Mouse (Mus musculus): Measurements from ENCODE around the gene Slc51b. TPM values are rescaled to one million over a fixed set of nuclear protein-coding genes. Genes with fewer than 3 reads are reported as not detected.
A peak's percentile ranks its signal among the peaks of the same experiment; 100 is the strongest.

The Slc51b gene
- 6.4 and 8.1 TPM in 2 replicates for polyA plus RNA-seq (2015; fragmentation: Nextera tagmentation; extraction: Ambion mirVana)

DNA sequence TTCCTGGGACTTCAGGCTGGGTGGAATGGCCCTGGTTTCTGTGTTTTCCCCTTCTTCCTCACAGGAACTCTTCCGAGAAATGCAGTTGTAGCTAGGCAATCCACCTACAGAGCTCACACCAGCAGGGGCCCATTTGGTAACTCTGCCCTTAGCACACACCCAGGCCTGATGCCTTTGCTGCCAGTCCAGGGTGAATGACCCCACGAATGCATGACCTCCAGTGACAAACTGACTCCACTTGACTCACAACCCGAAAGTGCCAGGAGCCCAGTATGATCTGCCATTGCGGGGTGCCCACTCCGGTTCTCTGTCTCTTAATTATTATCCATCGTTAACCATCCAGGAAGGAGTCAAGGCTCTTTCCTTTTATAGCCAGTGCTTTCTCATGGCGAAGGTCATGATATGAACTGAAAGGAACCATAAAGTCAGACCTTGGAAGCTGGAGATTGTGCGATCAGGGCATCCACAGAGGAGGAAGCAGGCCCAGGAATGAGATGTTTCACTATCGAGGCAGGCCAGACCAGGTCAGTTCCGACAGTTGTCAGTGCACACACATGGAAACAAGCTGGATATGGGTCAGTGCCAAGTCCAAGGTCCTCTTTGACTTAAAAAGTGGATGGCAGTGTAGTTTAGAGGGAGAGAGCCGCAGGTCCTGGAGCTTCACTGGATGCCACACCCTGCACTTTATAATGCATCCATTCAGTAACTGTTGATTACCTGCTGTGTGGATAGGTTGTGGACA, at the start of gene Slc51b:
TSS of gene Slc51b (minus strand) at position 196 of the 742 bp plus-strand sequence.
- H3K4me1 ChIP-seq (ENCODE audit: insufficient read depth, low read length), result 0 out of 2 replicates have a peak, but pooled peaks cover 3% of the 10 kb centered on the region

DNA sequence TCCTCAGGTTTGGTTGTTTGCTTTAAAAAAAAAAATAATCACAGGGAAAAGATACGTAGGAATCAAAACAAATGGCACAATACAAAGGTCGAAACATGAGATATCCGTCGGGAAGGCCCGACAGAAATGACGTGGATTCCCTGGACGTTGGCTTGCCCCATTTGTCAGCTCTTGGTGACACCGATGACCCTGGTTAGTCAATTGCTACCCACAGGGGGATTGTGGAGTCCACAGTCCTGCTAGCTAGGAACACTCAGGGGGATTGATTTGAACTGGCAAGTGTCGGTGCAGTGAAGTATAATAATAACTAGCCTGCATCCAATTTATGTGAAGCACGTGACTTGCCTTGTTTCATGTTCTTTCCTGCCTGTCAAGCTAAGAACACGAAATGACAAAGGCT, 44.9 kb upstream of the Slc51b start:
- peaks cover 20% of the 10 kb centered on the region for H3K36me3 ChIP-seq (ENCODE audit: insufficient read depth, low read length)

More for the DNA sequence above, at the start of gene Slc51b:
- Histone ChIP-seq H3K27ac (ENCODE audit: low read length) (peak within 1 kb of the TSS; percentile 44; the same call in 1 of the 2 replicates), H3K9ac (replicated peaks; ENCODE audit: low read length) (no peak within 1 kb of the TSS), H3K4me3 (ENCODE audit: low read length) (no peak within 1 kb of the TSS), H3K9me3 (ENCODE audit: low read length) (no peaks in the 10 kb centered on the region), H3K4me2 (replicated peaks; ENCODE audit: low read depth, low read length) (no peak within 1 kb of the TSS), H3K36me3 (ENCODE audit: insufficient read depth, low read length) (no peaks in the 10 kb centered on the region), H3K27me3 (ENCODE audit: insufficient read depth, low read length) (no peaks in the 10 kb centered on the region)
- ATAC-seq (ENCODE audit: low FRiP score, low TSS enrichment), result no peak
- 69% methylated on average over 11 of the region's 11 CpGs for WGBS

DNA sequence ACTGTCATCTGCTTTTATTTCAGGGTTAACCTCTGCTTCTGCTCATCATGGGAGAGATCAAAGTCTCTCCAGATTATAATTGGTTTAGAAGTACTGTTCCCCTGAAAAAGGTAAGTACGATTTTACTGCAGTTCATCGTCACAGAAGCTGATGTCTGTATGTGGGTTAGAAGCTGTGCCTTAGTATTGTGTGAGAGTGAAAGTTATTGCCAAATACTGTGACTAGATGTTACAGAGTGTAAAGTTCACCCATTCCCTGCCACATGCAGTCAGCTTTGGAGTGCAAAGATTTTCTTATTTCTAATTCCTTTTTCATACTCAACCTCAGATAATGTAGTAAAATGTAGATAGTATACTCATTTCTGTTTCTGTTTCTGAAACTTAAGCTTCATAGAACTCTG, 42.5 kb upstream of the Slc51b start:
- Histone ChIP-seq H3K4me3 (ENCODE audit: low read length) (no peak overlapping the region), H3K27ac (ENCODE audit: low read length) (no peak overlapping the region), H3K9me3 (ENCODE audit: low read length) (no peaks in the 10 kb centered on the region), H3K4me1 (ENCODE audit: insufficient read depth, low read length) (peaks cover 18% of the 10 kb centered on the region), H3K9ac (replicated peaks; ENCODE audit: low read length) (no peak overlapping the region), H3K4me2 (replicated peaks; ENCODE audit: low read depth, low read length) (no peak overlapping the region), H3K27me3 (ENCODE audit: insufficient read depth, low read length) (no peaks in the 10 kb centered on the region), H3K36me3 (ENCODE audit: insufficient read depth, low read length) (peaks cover 16% of the 10 kb centered on the region)
- 89% methylated on average over 2 of the region's 2 CpGs for WGBS
- no peak for ATAC-seq (ENCODE audit: low FRiP score, low TSS enrichment)

More for the DNA sequence above, 44.9 kb upstream of the Slc51b start:
- Histone ChIP-seq H3K4me2 (replicated peaks; ENCODE audit: low read depth, low read length) (no peak overlapping the region), H3K9me3 (ENCODE audit: low read length) (no peaks in the 10 kb centered on the region), H3K4me3 (ENCODE audit: low read length) (no peak overlapping the region), H3K27me3 (ENCODE audit: insufficient read depth, low read length) (no peaks in the 10 kb centered on the region), H3K4me1 (ENCODE audit: insufficient read depth, low read length) (0 out of 2 replicates have a peak, but pooled peaks cover under 1% of the 10 kb centered on the region), H3K27ac (ENCODE audit: low read length) (no peak overlapping the region), H3K9ac (replicated peaks; ENCODE audit: low read length) (no peak overlapping the region)
- ATAC-seq (ENCODE audit: low FRiP score, low TSS enrichment), result no peak
- 38% methylated on average over 11 of the region's 11 CpGs for WGBS

DNA sequence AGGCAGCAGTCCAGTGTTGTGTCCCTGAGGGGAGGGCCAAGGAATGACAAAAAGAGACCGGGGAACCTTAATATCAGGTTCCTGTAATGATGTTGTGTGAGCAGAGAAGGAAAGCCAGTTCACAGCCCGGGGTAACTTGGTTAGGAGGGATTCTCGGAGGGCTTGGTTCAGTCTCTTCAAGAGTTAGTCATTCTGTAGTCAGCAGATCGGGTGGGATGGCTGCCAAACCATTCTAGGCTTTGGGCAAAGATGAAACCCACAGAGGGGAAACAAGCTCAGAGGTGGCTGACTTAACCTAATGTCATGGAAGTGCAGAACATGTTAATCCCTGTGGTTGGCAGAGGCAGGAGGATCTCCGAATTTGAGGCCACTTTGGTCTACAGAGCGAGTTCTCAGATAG, 41.4 kb upstream of the Slc51b start:
- Histone ChIP-seq H3K9ac (replicated peaks; ENCODE audit: low read length) (no peak overlapping the region), H3K36me3 (ENCODE audit: insufficient read depth, low read length) (peaks cover 10% of the 10 kb centered on the region), H3K9me3 (ENCODE audit: low read length) (no peaks in the 10 kb centered on the region), H3K27ac (ENCODE audit: low read length) (no peak overlapping the region), H3K4me2 (replicated peaks; ENCODE audit: low read depth, low read length) (no peak overlapping the region), H3K4me3 (ENCODE audit: low read length) (no peak overlapping the region), H3K27me3 (ENCODE audit: insufficient read depth, low read length) (no peaks in the 10 kb centered on the region), H3K4me1 (ENCODE audit: insufficient read depth, low read length) (peaks cover 21% of the 10 kb centered on the region)
- no peak for ATAC-seq (ENCODE audit: low FRiP score, low TSS enrichment)
- 92% methylated on average over 6 of the region's 6 CpGs for WGBS

DNA sequence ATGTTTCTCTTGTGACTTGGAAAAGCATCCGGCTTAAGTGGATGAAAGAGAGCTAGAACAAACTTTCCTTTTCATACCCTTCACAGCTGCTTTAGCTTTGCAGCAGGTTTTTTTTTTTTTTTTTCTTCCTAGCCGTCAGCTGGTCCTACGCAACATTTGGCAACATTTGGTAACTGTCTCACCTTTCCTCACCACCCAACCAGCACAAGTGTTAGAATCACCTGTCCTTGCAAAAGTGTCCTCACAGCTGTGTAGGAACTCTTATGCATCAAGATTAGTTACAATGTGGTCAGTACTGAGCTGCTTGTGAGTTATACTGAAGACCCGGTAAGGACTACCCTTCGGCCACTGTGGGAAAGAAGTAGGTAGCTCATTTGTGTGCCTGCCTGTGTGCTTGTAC, 39.8 kb upstream of the Slc51b start:
- Histone ChIP-seq H3K4me3 (ENCODE audit: low read length) (no peak overlapping the region), H3K9me3 (ENCODE audit: low read length) (no peaks in the 10 kb centered on the region), H3K27ac (ENCODE audit: low read length) (no peak overlapping the region), H3K36me3 (ENCODE audit: insufficient read depth, low read length) (peaks cover 10% of the 10 kb centered on the region), H3K27me3 (ENCODE audit: insufficient read depth, low read length) (no peaks in the 10 kb centered on the region), H3K9ac (replicated peaks; ENCODE audit: low read length) (no peak overlapping the region), H3K4me2 (replicated peaks; ENCODE audit: low read depth, low read length) (no peak overlapping the region), H3K4me1 (ENCODE audit: insufficient read depth, low read length) (peaks cover 21% of the 10 kb centered on the region)
- no peak for ATAC-seq (ENCODE audit: low FRiP score, low TSS enrichment)
- 82% methylated on average over 5 of the region's 5 CpGs for WGBS

DNA sequence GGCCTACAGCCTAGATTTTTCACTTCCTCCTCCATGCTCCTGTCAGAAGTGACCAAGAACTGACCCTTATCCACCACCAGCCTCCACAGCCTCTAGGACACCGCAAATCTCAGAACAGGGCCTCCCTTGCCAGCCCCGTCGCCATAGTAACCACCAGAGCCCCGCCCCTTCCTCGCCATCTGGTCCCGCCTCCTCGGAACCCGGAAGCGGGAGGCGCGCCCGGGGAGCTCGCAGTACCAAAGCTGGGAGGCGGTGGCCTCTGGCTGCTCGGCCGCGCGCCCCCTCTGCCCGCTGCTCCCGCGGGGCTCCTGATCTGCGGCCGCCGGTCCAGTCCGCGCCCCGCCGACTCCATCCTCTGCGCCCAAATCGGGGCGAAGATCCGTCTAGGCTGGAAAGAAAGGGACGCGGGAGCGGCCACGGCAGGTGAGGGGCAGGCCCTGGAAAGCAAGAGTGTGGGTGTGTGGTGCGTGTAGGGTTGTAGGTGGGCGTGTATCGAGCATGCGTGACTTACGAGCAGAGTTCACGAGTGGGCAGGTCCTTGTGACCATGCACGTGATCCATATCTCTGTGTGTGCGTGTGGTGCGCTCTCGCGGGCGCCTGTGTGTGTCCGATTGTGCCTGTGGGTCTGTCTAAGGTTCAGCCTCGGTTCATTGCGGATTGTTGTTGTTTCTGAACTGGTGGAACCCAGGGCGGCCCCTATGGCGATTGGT, 38.1 kb upstream of the Slc51b start, which contains the start of gene Spg21:
TSS of gene Spg21 (plus strand) at position 216 of the 711 bp plus-strand sequence.
- Histone ChIP-seq H3K27me3 (ENCODE audit: insufficient read depth, low read length) (no peaks in the 10 kb centered on the region), H3K4me3 (ENCODE audit: low read length) (peak within 1 kb of the TSS; percentile 86), H3K9me3 (ENCODE audit: low read length) (no peaks in the 10 kb centered on the region), H3K4me1 (ENCODE audit: insufficient read depth, low read length) (peaks cover 21% of the 10 kb centered on the region), H3K27ac (ENCODE audit: low read length) (peak within 1 kb of the TSS; percentile 91), H3K4me2 (replicated peaks; ENCODE audit: low read depth, low read length) (peak within 1 kb of the TSS; percentile 72), H3K36me3 (ENCODE audit: insufficient read depth, low read length) (peaks cover 8% of the 10 kb centered on the region), H3K9ac (replicated peaks; ENCODE audit: low read length) (peak within 1 kb of the TSS; percentile 88)
- peak; percentile 96 for ATAC-seq (ENCODE audit: low FRiP score, low TSS enrichment)
- WGBS, result under 1% methylated on average over 53 of the region's 53 CpGs

DNA sequence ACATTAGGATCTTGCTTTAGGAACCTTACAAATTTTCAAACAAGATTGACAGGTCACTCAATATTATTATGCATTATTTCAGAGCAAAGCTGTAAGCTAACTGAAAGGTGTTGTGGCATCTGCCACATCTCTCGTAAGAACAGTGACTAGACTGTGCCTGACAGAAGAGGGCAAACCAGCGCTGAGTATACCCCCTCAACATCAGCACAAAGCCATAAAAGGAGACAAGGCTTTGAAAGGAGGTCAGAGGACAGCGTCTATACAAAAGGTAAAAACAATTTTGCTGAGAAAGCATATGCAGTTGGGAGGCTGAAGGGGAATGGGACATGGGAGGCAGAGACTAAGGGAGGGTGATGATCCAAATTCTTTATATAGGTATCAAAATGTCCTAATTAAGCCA, 37.4 kb upstream of the Slc51b start:
- ATAC-seq (ENCODE audit: low FRiP score, low TSS enrichment), result 0 out of 2 replicates have a peak, but pooled peaks have one; percentile 1
- Histone ChIP-seq H3K27me3 (ENCODE audit: insufficient read depth, low read length) (no peaks in the 10 kb centered on the region), H3K4me2 (replicated peaks; ENCODE audit: low read depth, low read length) (peak overlapping the region; percentile 72), H3K36me3 (ENCODE audit: insufficient read depth, low read length) (peaks cover 1% of the 10 kb centered on the region; the same call in 1 of the 2 replicates), H3K4me1 (ENCODE audit: insufficient read depth, low read length) (peaks cover 21% of the 10 kb centered on the region), H3K27ac (ENCODE audit: low read length) (peak overlapping the region; percentile 91), H3K9me3 (ENCODE audit: low read length) (no peaks in the 10 kb centered on the region), H3K4me3 (ENCODE audit: low read length) (peak overlapping the region; percentile 86), H3K9ac (replicated peaks; ENCODE audit: low read length) (0 out of 2 replicates have a peak overlapping the region, but pooled peaks have one; percentile 44)
- WGBS, result 33% methylated on average over 3 of the region's 3 CpGs

DNA sequence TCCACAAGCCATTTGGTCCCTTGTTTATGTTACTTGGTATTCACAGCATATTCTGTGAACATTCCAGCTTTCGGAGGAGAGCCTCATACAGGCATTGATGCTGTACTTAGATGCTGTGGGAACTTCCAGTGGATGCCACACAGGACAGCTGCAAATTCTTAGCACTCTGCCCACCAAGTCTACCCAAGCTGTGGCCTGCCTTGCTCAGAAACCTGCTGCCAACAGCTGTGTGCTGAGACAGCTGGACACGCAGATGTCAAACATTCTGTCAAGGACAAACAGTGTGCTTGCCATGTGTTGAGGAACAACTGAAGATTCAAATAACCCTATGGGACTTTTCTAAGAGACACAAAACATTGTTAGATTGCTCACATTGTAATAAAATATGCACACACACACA, 36.2 kb upstream of the Slc51b start:
- ATAC-seq (ENCODE audit: low FRiP score, low TSS enrichment), result no peak
- Histone ChIP-seq H3K4me3 (ENCODE audit: low read length) (no peak overlapping the region), H3K9ac (replicated peaks; ENCODE audit: low read length) (no peak overlapping the region), H3K27ac (ENCODE audit: low read length) (no peak overlapping the region), H3K36me3 (ENCODE audit: insufficient read depth, low read length) (no peaks in the 10 kb centered on the region), H3K27me3 (ENCODE audit: insufficient read depth, low read length) (no peaks in the 10 kb centered on the region), H3K4me2 (replicated peaks; ENCODE audit: low read depth, low read length) (no peak overlapping the region), H3K4me1 (ENCODE audit: insufficient read depth, low read length) (peaks cover 21% of the 10 kb centered on the region), H3K9me3 (ENCODE audit: low read length) (no peaks in the 10 kb centered on the region)
- WGBS, result 96% methylated on average over 2 of the region's 2 CpGs

DNA sequence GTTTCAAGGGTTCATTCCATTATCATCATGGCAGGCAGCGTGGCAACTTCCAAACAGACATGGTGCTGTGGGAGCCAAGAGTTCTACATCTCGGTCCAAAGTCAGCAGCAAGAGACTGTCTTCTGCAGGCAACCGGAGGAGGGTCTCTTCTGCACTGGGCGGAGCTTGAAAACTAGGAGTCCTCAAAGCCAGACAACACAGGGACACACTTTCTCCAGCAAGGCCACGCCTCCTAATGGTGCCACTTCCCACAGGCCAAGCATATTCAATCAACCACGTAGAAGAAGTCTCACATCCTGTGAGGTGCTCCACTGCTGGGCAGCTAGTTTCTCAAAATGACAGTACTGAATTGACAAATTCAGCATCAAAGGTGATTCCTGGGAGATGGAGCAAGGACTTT, 25.2 kb upstream of the Slc51b start:
- H3K36me3 ChIP-seq (ENCODE audit: insufficient read depth, low read length), result peaks cover 36% of the 10 kb centered on the region
- no peak overlapping the region for H3K4me3 ChIP-seq (ENCODE audit: low read length)
- ATAC-seq (ENCODE audit: low FRiP score, low TSS enrichment), result no peak
- no peak overlapping the region for H3K4me2 ChIP-seq (replicated peaks; ENCODE audit: low read depth, low read length)
- no peaks in the 10 kb centered on the region for H3K9me3 ChIP-seq (ENCODE audit: low read length)
- H3K9ac ChIP-seq (replicated peaks; ENCODE audit: low read length), result no peak overlapping the region
- H3K27ac ChIP-seq (ENCODE audit: low read length), result no peak overlapping the region
- H3K27me3 ChIP-seq (ENCODE audit: insufficient read depth, low read length), result no peaks in the 10 kb centered on the region
- 84% methylated on average over 6 of the region's 6 CpGs for WGBS
- H3K4me1 ChIP-seq (ENCODE audit: insufficient read depth, low read length), result no peaks in the 10 kb centered on the region

DNA sequence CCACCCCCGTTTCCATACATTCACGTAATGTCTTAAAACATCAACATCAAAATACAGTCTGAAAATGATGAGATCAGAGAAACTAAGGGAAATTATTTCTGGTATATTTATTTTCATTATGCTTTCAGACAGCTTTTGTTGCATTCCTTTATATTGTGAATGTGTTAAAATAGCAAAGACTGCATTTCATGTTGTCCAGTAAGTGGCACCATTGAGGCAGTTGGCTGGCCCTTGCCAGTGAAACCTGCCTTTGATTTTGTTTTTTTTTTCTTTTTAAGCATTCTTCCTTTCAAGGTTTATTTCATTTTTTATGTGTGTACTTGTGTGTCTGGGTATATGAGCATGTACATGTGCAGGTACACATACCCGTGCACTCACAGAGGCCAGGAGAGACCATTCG, 21.9 kb upstream of the Slc51b start:
- ATAC-seq (ENCODE audit: low FRiP score, low TSS enrichment), result no peak
- H3K4me1 ChIP-seq (ENCODE audit: insufficient read depth, low read length), result no peaks in the 10 kb centered on the region
- H3K36me3 ChIP-seq (ENCODE audit: insufficient read depth, low read length), result peaks cover 44% of the 10 kb centered on the region
- 90% methylated on average over 4 of the region's 4 CpGs for WGBS
- no peak overlapping the region for H3K4me2 ChIP-seq (replicated peaks; ENCODE audit: low read depth, low read length)
- H3K27me3 ChIP-seq (ENCODE audit: insufficient read depth, low read length), result no peaks in the 10 kb centered on the region
- no peaks in the 10 kb centered on the region for H3K9me3 ChIP-seq (ENCODE audit: low read length)
- no peak overlapping the region for H3K4me3 ChIP-seq (ENCODE audit: low read length)
- H3K27ac ChIP-seq (ENCODE audit: low read length), result no peak overlapping the region
- no peak overlapping the region for H3K9ac ChIP-seq (replicated peaks; ENCODE audit: low read length)
